Mouse (Mus musculus) midbrain, embryonic 13.5 days (tissue): ENCODE measurements around the gene Astn2. TPM values are rescaled to one million over a fixed set of nuclear protein-coding genes. Genes with fewer than 3 reads are reported as not detected.

Experiments
- ATAC-seq: fragments of 200-750 bp; cut with Nextera tagmentation; 2 replicates; pipeline ENCODE4 v1.8.0; 2017; ENCODE audit warnings: mild to moderate bottlenecking, moderate TSS enrichment, moderate library complexity
- H3K27ac ChIP-seq: fragments of 300-500 bp; sonication (generic); 2 replicates; pipeline ENCODE4 v1.5.1; 2015; ENCODE audit warnings: inconsistent platforms, mild to moderate bottlenecking, moderate library complexity
- H3K27me3 ChIP-seq: fragments of 300-500 bp; sonication (generic); 2 replicates; pipeline ENCODE4 v1.6.1; 2015; ENCODE audit warnings: mild to moderate bottlenecking, inconsistent platforms
- H3K36me3 ChIP-seq: fragments of 300-500 bp; sonication (generic); 2 replicates; pipeline ENCODE4 v1.6.1; 2015; ENCODE audit warnings: mild to moderate bottlenecking, inconsistent platforms
- H3K4me1 ChIP-seq: fragments of 300-500 bp; sonication (generic); replicated peaks from 2 replicates; pipeline ENCODE4 v1.6.1; 2015; ENCODE audit warnings: inconsistent platforms
- H3K4me2 ChIP-seq: fragments of 300-500 bp; sonication (generic); replicated peaks from 2 replicates; pipeline ENCODE4 v1.6.1; 2015; ENCODE audit warnings: moderate library complexity, mild to moderate bottlenecking, inconsistent platforms
- H3K4me3 ChIP-seq: fragments of 300-500 bp; sonication (generic); replicated peaks from 2 replicates; pipeline ENCODE4 v1.5.1; 2015; ENCODE audit warnings: mild to moderate bottlenecking, inconsistent platforms
- H3K9ac ChIP-seq: fragments of 300-500 bp; sonication (generic); replicated peaks from 2 replicates; pipeline ENCODE4 v1.6.1; 2015; ENCODE audit warnings: mild to moderate bottlenecking, inconsistent platforms
- H3K9me3 ChIP-seq: fragments of 300-500 bp; sonication (generic); 2 replicates; pipeline ENCODE4 v1.6.1; 2016; ENCODE audit warnings: mild to moderate bottlenecking, inconsistent platforms
- WGBS: fragments of 180-500 bp; shearing (Covaris S2); methylation state at CpG from one replicate; pipeline ENCODE4 v1.1.7; 2015; 5-methylcytosine and 5-hydroxymethylcytosine counted together
- polyA plus RNA-seq: library from polyadenylated mRNA; unstranded; fragments of >200 nt; fragmentation: Nextera tagmentation; extraction: Ambion mirVana; gene quantifications from 2 replicates; pipeline ENCODE4 v1.2.1, GENCODE M21; 2015

The Astn2 gene
- polyA plus RNA-seq, 1 experiment from 2014 or later: 3.0 TPM

GRCm38 (mm10) chr4:65951918-65952317 is 452.5 kb downstream of the Astn2 start:
- H3K4me3 ChIP-seq: no peak overlapping the region
- no peaks in the 10 kb centered on the region for H3K9me3 ChIP-seq
- H3K27me3 ChIP-seq: no peaks in the 10 kb centered on the region
- 88% methylated on average over 1 of the region's 1 CpGs for WGBS
- H3K27ac ChIP-seq: no peak overlapping the region
- ATAC-seq: no peak
- no peak overlapping the region for H3K4me2 ChIP-seq
- no peak overlapping the region for H3K9ac ChIP-seq
- no peaks in the 10 kb centered on the region for H3K36me3 ChIP-seq
- H3K4me1 ChIP-seq: no peaks in the 10 kb centered on the region

- Histone ChIP-seq H3K9me3 (no peaks in the 10 kb centered on the region), H3K27me3 (no peaks in the 10 kb centered on the region), H3K4me3 (no peak overlapping the region), H3K36me3 (no peaks in the 10 kb centered on the region), H3K27ac (no peak overlapping the region), H3K4me2 (no peak overlapping the region), H3K4me1 (no peaks in the 10 kb centered on the region), H3K9ac (no peak overlapping the region)
- ATAC-seq: no peak
- WGBS: 96% methylated on average over 3 of the region's 3 CpGs
Observed at GRCm38 (mm10) chr4:65947141-65947649, 457.2 kb downstream of the Astn2 start.

GRCm38 (mm10) chr4:65946021-65946420 is 458.4 kb downstream of the Astn2 start:
- H3K9me3 ChIP-seq: no peaks in the 10 kb centered on the region
- no peaks in the 10 kb centered on the region for H3K27me3 ChIP-seq
- H3K4me1 ChIP-seq: no peaks in the 10 kb centered on the region
- H3K27ac ChIP-seq: no peak overlapping the region
- 87% methylated on average over 2 of the region's 2 CpGs for WGBS
- H3K4me3 ChIP-seq: no peak overlapping the region
- no peaks in the 10 kb centered on the region for H3K36me3 ChIP-seq
- no peak overlapping the region for H3K9ac ChIP-seq
- ATAC-seq: no peak
- no peak overlapping the region for H3K4me2 ChIP-seq

GRCm38 (mm10) chr4:65930901-65931300 is 473.5 kb downstream of the Astn2 start:
- Histone ChIP-seq H3K36me3 (no peaks in the 10 kb centered on the region), H3K27ac (no peak overlapping the region), H3K9ac (no peak overlapping the region), H3K4me1 (no peaks in the 10 kb centered on the region), H3K4me2 (no peak overlapping the region), H3K9me3 (no peaks in the 10 kb centered on the region), H3K4me3 (no peak overlapping the region), H3K27me3 (no peaks in the 10 kb centered on the region)
- ATAC-seq: no peak
- WGBS: 85% methylated on average over 2 of the region's 2 CpGs

GRCm38 (mm10) chr4:65920294-65920693 is 484.1 kb downstream of the Astn2 start:
- Histone ChIP-seq H3K27ac (no peak overlapping the region), H3K4me1 (peaks cover 11% of the 10 kb centered on the region), H3K4me2 (no peak overlapping the region), H3K4me3 (no peak overlapping the region), H3K36me3 (no peaks in the 10 kb centered on the region), H3K9ac (no peak overlapping the region), H3K9me3 (no peaks in the 10 kb centered on the region), H3K27me3 (no peaks in the 10 kb centered on the region)
- no peak for ATAC-seq
- WGBS: 38% methylated on average over 1 of the region's 1 CpGs

GRCm38 (mm10) chr4:65916027-65917008 is 488.1 kb downstream of the Astn2 start:
- ATAC-seq: no peak
- Histone ChIP-seq H3K36me3 (no peaks in the 10 kb centered on the region), H3K9ac (no peak overlapping the region), H3K4me2 (no peak overlapping the region), H3K4me1 (peaks cover 11% of the 10 kb centered on the region), H3K27me3 (no peaks in the 10 kb centered on the region), H3K27ac (no peak overlapping the region), H3K9me3 (no peaks in the 10 kb centered on the region), H3K4me3 (no peak overlapping the region)
- WGBS: 55% methylated on average over 11 of the region's 11 CpGs

- H3K27ac ChIP-seq: no peak overlapping the region
- H3K4me3 ChIP-seq: no peak overlapping the region
- H3K27me3 ChIP-seq: no peaks in the 10 kb centered on the region
- no peak for ATAC-seq
- H3K4me2 ChIP-seq: no peak overlapping the region
- H3K4me1 ChIP-seq: peaks cover 21% of the 10 kb centered on the region
- H3K36me3 ChIP-seq: no peaks in the 10 kb centered on the region
- no peak overlapping the region for H3K9ac ChIP-seq
- WGBS: 89% methylated on average over 8 of the region's 8 CpGs
- H3K9me3 ChIP-seq: no peaks in the 10 kb centered on the region
Observed at GRCm38 (mm10) chr4:65912247-65912942, 492.0 kb downstream of the Astn2 start.

- 41% methylated on average over 7 of the region's 7 CpGs for WGBS
Observed at GRCm38 (mm10) chr4:65907660-65908059, 496.8 kb downstream of the Astn2 start.

GRCm38 (mm10) chr4:65904963-65905362 is 499.4 kb downstream of the Astn2 start:
- H3K9ac ChIP-seq: no peak overlapping the region
- no peak overlapping the region for H3K4me2 ChIP-seq
- H3K27ac ChIP-seq: no peak overlapping the region
- no peaks in the 10 kb centered on the region for H3K9me3 ChIP-seq
- no peaks in the 10 kb centered on the region for H3K27me3 ChIP-seq
- H3K36me3 ChIP-seq: no peaks in the 10 kb centered on the region
- no peak for ATAC-seq
- no peak overlapping the region for H3K4me3 ChIP-seq
- 91% methylated on average over 2 of the region's 2 CpGs for WGBS
- H3K4me1 ChIP-seq: peaks cover 10% of the 10 kb centered on the region

More at GRCm38 (mm10) chr4:65907660-65908059, 496.8 kb downstream of the Astn2 start:
- no peaks in the 10 kb centered on the region for H3K9me3 ChIP-seq
- H3K4me2 ChIP-seq: no peak overlapping the region
- H3K4me3 ChIP-seq: no peak overlapping the region
- ATAC-seq: no peak
- no peak overlapping the region for H3K9ac ChIP-seq
- H3K36me3 ChIP-seq: no peaks in the 10 kb centered on the region
- no peak overlapping the region for H3K27ac ChIP-seq
- peaks cover 10% of the 10 kb centered on the region for H3K4me1 ChIP-seq
- no peaks in the 10 kb centered on the region for H3K27me3 ChIP-seq

- Histone ChIP-seq H3K4me3 (no peak overlapping the region), H3K4me2 (no peak overlapping the region), H3K27me3 (no peaks in the 10 kb centered on the region), H3K9ac (no peak overlapping the region), H3K9me3 (no peaks in the 10 kb centered on the region), H3K36me3 (no peaks in the 10 kb centered on the region), H3K4me1 (peaks cover 15% of the 10 kb centered on the region), H3K27ac (peak overlapping the region; percentile 74)
- WGBS: 38% methylated on average over 5 of the region's 5 CpGs
- peak; percentile 97 for ATAC-seq
Observed at GRCm38 (mm10) chr4:65896092-65897027, 508.1 kb downstream of the Astn2 start.

GRCm38 (mm10) chr4:65888332-65888993 is 515.9 kb downstream of the Astn2 start:
- no peak overlapping the region for H3K4me2 ChIP-seq
- peak; percentile 95 for ATAC-seq
- H3K9me3 ChIP-seq: no peaks in the 10 kb centered on the region
- H3K27me3 ChIP-seq: no peaks in the 10 kb centered on the region
- peaks cover 11% of the 10 kb centered on the region for H3K4me1 ChIP-seq
- 29% methylated on average over 5 of the region's 5 CpGs for WGBS
- no peaks in the 10 kb centered on the region for H3K36me3 ChIP-seq
- peak overlapping the region; percentile 40; the same call in 1 of the 2 replicates for H3K27ac ChIP-seq
- H3K4me3 ChIP-seq: no peak overlapping the region
- no peak overlapping the region for H3K9ac ChIP-seq
